Mouse (Mus musculus) kidney, postnatal 0 days (tissue): ENCODE results near the gene Gm8439. TPM values are rescaled to one million over a fixed set of nuclear protein-coding genes. Genes with fewer than 3 reads are reported as not detected.

Experiments
- ATAC-seq: fragments of 200-750 bp; cut with Nextera tagmentation; replicated peaks from 2 replicates; pipeline ENCODE4 v1.8.0; 2017; ENCODE audit warnings: low read depth, moderate number of reproducible peaks, moderate TSS enrichment, moderate library complexity; ENCODE audit not compliant: low FRiP score
- DNase-seq: peaks from one replicate; pipeline ENCODE4 v3.0.0-alpha.2; 2016; ENCODE audit warnings: low spot score
- H3K27ac ChIP-seq: fragments of 300-500 bp; sonication (generic); 2 replicates; pipeline ENCODE4 v1.5.1; 2014; ENCODE audit warnings: mild to moderate bottlenecking
- H3K27me3 ChIP-seq: fragments of 300-500 bp; sonication (generic); 2 replicates; pipeline ENCODE4 v1.6.1; 2014; ENCODE audit warnings: low read length, mixed read lengths; ENCODE audit not compliant: insufficient read depth
- H3K36me3 ChIP-seq: fragments of 300-500 bp; sonication (generic); 2 replicates; pipeline ENCODE4 v1.6.1; 2014; ENCODE audit warnings: low read length, mixed read lengths; ENCODE audit not compliant: insufficient read depth
- H3K4me1 ChIP-seq: fragments of 300-500 bp; sonication (generic); replicated peaks from 2 replicates; pipeline ENCODE4 v1.6.1; 2014; ENCODE audit warnings: antibody characterized with exemption, low read length, mixed read lengths; ENCODE audit not compliant: insufficient read depth
- H3K4me2 ChIP-seq: fragments of 300-500 bp; sonication (generic); 2 replicates; pipeline ENCODE4 v1.6.1; 2014; ENCODE audit warnings: mild to moderate bottlenecking, low read length, moderate library complexity, mixed read lengths
- H3K4me3 ChIP-seq: fragments of 300-500 bp; sonication (generic); replicated peaks from 2 replicates; pipeline ENCODE4 v1.5.1; 2014; ENCODE audit warnings: low read depth, low read length
- H3K9ac ChIP-seq: fragments of 300-500 bp; sonication (generic); 2 replicates; pipeline ENCODE4 v1.6.1; 2014; ENCODE audit warnings: low read depth, low read length
- H3K9me3 ChIP-seq: fragments of 300-500 bp; sonication (generic); replicated peaks from 2 replicates; pipeline ENCODE4 v1.6.1; 2016; ENCODE audit warnings: low read length, inconsistent platforms, mixed read lengths
- CTCF ChIP-seq: IDR thresholded peaks from 2 replicates; pipeline ENCODE4 v1.5.1; 2016; ENCODE audit warnings: antibody characterized with exemption, low read depth, mild to moderate bottlenecking, moderate library complexity
- WGBS: fragments of 180-500 bp; shearing (Covaris S2); extraction: QIAGEN DNeasy Blood & Tissue Kit; methylation state at CpG from one replicate; pipeline ENCODE4 v1.1.7; 2014; 5-methylcytosine and 5-hydroxymethylcytosine counted together
- polyA plus RNA-seq: library from polyadenylated mRNA; unstranded; fragments of >200 nt; fragmentation: Nextera tagmentation; extraction: Ambion mirVana; gene quantifications from 2 replicates; pipeline ENCODE4 v1.2.1, GENCODE M21; 2015

The Gm8439 gene
- polyA plus RNA-seq, 1 experiment from 2014 or later: 0.54 TPM

- Histone ChIP-seq H3K4me2 (no peak overlapping the region), H3K4me1 (no peaks in the 10 kb centered on the region), H3K9ac (no peak overlapping the region), H3K4me3 (no peak overlapping the region), H3K9me3 (no peaks in the 10 kb centered on the region), H3K36me3 (no peaks in the 10 kb centered on the region), H3K27ac (no peak overlapping the region), H3K27me3 (no peaks in the 10 kb centered on the region)
- ATAC-seq (no peak), DNase-seq (no peak)
- TF ChIP-seq CTCF: no peak
- 73% methylated on average over 3 of the region's 3 CpGs for WGBS
Measured at GRCm38 (mm10) chr4:120602669-120603068, 14.1 kb downstream of the Gm8439 start.

DNA sequence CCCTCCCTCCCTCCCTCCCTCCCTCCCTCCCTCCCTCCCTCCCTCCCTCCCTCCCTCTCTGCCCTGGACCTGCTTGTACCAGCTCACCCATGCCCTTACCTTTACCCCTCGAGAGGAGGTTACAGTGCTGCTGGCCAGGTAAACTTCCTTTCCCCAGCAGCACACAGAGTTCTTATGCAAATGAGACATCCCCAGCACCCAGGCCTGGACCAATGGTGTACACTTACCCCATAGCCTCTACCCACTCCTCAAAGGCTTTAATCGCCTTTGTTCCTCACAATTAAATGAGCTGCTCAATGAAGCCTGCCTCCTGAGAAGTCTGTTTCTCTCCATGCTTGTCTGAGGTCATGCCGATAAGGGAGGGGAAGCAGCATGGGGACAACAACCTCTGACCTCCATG, 18.4 kb downstream of the Gm8439 start:
- peak; percentile 42 for DNase-seq
- H3K27me3 ChIP-seq: no peaks in the 10 kb centered on the region
- no peaks in the 10 kb centered on the region for H3K9me3 ChIP-seq
- 33% methylated on average over 2 of the region's 3 CpGs for WGBS
- no peak for TF ChIP-seq CTCF
- H3K4me3 ChIP-seq: no peak overlapping the region
- H3K4me2 ChIP-seq: no peak overlapping the region
- no peaks in the 10 kb centered on the region for H3K4me1 ChIP-seq
- peak; percentile 88 for ATAC-seq
- no peak overlapping the region for H3K9ac ChIP-seq
- peak overlapping the region; percentile 50 for H3K27ac ChIP-seq
- no peaks in the 10 kb centered on the region for H3K36me3 ChIP-seq

- ATAC-seq: no peak
- TF ChIP-seq CTCF: no peak
- H3K9me3 ChIP-seq: no peaks in the 10 kb centered on the region
- no peak for DNase-seq
- H3K9ac ChIP-seq: no peak overlapping the region
- H3K4me3 ChIP-seq: no peak overlapping the region
- no peak overlapping the region for H3K4me2 ChIP-seq
- H3K36me3 ChIP-seq: no peaks in the 10 kb centered on the region
- no peak overlapping the region for H3K27ac ChIP-seq
- 80% methylated on average over 3 of the region's 3 CpGs for WGBS
- H3K27me3 ChIP-seq: no peaks in the 10 kb centered on the region
- H3K4me1 ChIP-seq: peaks cover 3% of the 10 kb centered on the region; the same call in 1 of the 2 replicates
Measured at GRCm38 (mm10) chr4:120611005-120611404, 22.5 kb downstream of the Gm8439 start.

DNA sequence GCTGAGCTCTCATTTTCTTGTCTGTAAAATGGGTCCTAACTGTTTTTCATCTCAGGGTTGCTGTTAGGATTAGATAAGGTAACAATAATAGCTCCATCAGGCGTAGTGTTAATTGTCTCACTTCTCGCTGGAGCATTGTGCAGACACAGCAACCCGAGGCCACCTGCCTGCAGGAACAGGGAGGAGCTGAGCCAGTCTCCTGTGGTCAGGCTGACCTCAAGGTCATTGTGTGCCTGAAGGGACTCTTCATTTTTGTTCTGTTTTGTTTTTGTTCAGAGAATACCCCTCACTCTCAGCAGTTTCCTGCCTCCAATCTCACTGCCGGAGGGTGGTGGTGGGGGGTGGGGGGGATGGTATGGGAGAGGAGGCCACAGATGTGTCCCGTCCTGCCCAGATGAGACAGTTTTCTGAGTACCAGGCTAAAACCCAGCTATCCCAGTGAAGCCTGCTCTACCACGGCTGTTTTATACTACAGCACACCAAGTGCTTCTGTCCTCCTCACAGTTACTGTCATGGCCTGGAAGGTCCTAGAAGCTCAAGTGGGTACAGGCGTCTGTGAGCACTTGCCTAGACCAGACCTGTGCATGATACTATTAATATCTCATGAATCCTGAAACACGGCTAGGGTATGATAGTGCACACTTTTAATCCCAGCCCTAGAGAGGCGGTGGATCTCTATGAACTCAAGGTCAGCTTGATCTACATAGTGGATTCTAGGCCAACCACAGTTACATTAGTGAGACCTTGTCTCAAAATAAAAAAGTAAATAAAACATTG, 23.9 kb downstream of the Gm8439 start:
- 32% methylated on average over 9 of the region's 9 CpGs for WGBS
- TF ChIP-seq CTCF: no peak
- H3K4me2 ChIP-seq: no peak overlapping the region

DNA sequence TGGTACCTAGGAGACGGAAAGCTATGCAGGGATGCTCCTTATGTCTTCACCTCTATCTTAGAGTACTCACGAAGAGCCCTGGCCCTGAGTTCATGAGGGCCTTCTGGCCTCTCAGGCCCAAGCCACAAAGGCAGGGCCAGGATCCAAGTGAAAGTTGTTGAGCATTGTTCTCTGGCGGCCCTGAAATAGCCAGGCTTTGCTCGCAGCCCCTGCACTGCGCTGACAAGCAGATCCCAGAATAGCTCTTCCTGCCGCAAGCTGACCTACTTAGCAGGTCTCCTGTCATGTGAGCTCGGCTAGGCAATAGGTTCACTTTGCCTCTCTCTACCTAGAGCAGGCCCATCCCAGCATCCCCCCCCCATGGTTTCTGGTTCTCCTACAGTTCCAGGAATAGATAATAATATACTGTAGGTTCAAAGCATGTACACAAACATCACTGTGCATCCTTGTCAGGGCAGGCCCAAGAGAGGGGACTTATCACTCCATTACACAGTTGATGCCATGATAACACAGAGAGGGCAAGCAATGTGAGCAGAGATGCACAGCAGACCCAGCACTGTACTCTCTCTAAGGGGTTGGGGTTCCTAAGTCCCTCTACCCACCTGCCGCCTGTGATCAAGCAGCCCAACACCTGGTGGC, 25.3 kb downstream of the Gm8439 start:
- DNase-seq (peak; percentile 19), ATAC-seq (no peak)
- no peak for TF ChIP-seq CTCF
- Histone ChIP-seq H3K27me3 (no peaks in the 10 kb centered on the region), H3K9ac (no peak overlapping the region), H3K4me3 (no peak overlapping the region), H3K4me2 (no peak overlapping the region), H3K27ac (no peak overlapping the region), H3K4me1 (peaks cover 3% of the 10 kb centered on the region; the same call in 1 of the 2 replicates), H3K36me3 (no peaks in the 10 kb centered on the region), H3K9me3 (no peaks in the 10 kb centered on the region)
- WGBS: 68% methylated on average over 8 of the region's 8 CpGs

More for the DNA sequence above, 23.9 kb downstream of the Gm8439 start:
- no peak overlapping the region for H3K9ac ChIP-seq
- DNase-seq (no peak), ATAC-seq (no peak)
- H3K4me3 ChIP-seq: no peak overlapping the region
- no peak overlapping the region for H3K27ac ChIP-seq
- H3K27me3 ChIP-seq: no peaks in the 10 kb centered on the region
- no peaks in the 10 kb centered on the region for H3K36me3 ChIP-seq
- H3K4me1 ChIP-seq: peaks cover 3% of the 10 kb centered on the region; the same call in 1 of the 2 replicates
- H3K9me3 ChIP-seq: no peaks in the 10 kb centered on the region

- DNase-seq (no peak), ATAC-seq (no peak)
- Histone ChIP-seq H3K36me3 (no peaks in the 10 kb centered on the region), H3K27me3 (no peaks in the 10 kb centered on the region), H3K27ac (no peak overlapping the region), H3K9me3 (no peaks in the 10 kb centered on the region), H3K4me3 (no peak overlapping the region), H3K4me2 (no peak overlapping the region), H3K9ac (no peak overlapping the region), H3K4me1 (peaks cover 3% of the 10 kb centered on the region; the same call in 1 of the 2 replicates)
- TF ChIP-seq CTCF: no peak
- 62% methylated on average over 9 of the region's 9 CpGs for WGBS
Measured at GRCm38 (mm10) chr4:120614644-120615043, 26.1 kb downstream of the Gm8439 start.
